Mouse (Mus musculus) heart, postnatal 0 days (tissue): ENCODE data around the gene Nynrin. TPM values are rescaled to one million over a fixed set of nuclear protein-coding genes. Genes with fewer than 3 reads are reported as not detected.

Experiments
- ATAC-seq: fragments of 200-750 bp; cut with Nextera tagmentation; 2 replicates; pipeline ENCODE4 v1.8.0; 2017; ENCODE audit warnings: low read depth, moderate number of reproducible peaks, moderate library complexity; ENCODE audit not compliant: insufficient read depth
- DNase-seq: peaks from one replicate; pipeline ENCODE4 v3.0.0-alpha.2; 2016; ENCODE audit warnings: low spot score
- H3K27ac ChIP-seq: fragments of 300-500 bp; sonication (generic); 2 replicates; pipeline ENCODE4 v1.5.1; 2014; ENCODE audit warnings: low read depth, mild to moderate bottlenecking
- H3K27me3 ChIP-seq: fragments of 300-500 bp; sonication (generic); 2 replicates; pipeline ENCODE4 v1.6.1; 2014; ENCODE audit warnings: low read length, mixed read lengths; ENCODE audit not compliant: control insufficient read depth, insufficient read depth
- H3K36me3 ChIP-seq: fragments of 300-500 bp; sonication (generic); replicated peaks from 2 replicates; pipeline ENCODE4 v1.6.1; 2014; ENCODE audit warnings: low read length, mixed read lengths; ENCODE audit not compliant: control insufficient read depth, insufficient read depth
- H3K4me1 ChIP-seq: fragments of 300-500 bp; sonication (generic); 2 replicates; pipeline ENCODE4 v1.6.1; 2014; ENCODE audit warnings: antibody characterized with exemption; ENCODE audit not compliant: control insufficient read depth, insufficient read depth
- H3K4me2 ChIP-seq: fragments of 300-500 bp; sonication (generic); 2 replicates; pipeline ENCODE4 v1.6.1; 2014; ENCODE audit warnings: low read depth, mild to moderate bottlenecking, low read length, moderate library complexity
- H3K4me3 ChIP-seq: fragments of 300-500 bp; sonication (generic); 2 replicates; pipeline ENCODE4 v1.5.1; 2014; ENCODE audit warnings: low read depth, low read length
- H3K9ac ChIP-seq: fragments of 300-500 bp; sonication (generic); replicated peaks from 2 replicates; pipeline ENCODE4 v1.6.1; 2014; ENCODE audit warnings: low read depth, low read length, mixed read lengths
- H3K9me3 ChIP-seq: fragments of 300-500 bp; sonication (generic); replicated peaks from 2 replicates; pipeline ENCODE4 v1.6.1; 2016; ENCODE audit warnings: low read length; ENCODE audit not compliant: control insufficient read depth
- CTCF ChIP-seq: IDR thresholded peaks from 2 replicates; pipeline ENCODE4 v1.5.1; 2016; ENCODE audit warnings: antibody characterized with exemption, control low read depth, low read depth
- EP300 ChIP-seq: IDR thresholded peaks from 2 replicates; pipeline ENCODE4 v1.6.1; 2016; ENCODE audit warnings: antibody characterized with exemption, low read depth
- WGBS: fragments of 180-500 bp; shearing (Covaris S2); extraction: QIAGEN DNeasy Blood & Tissue Kit; methylation state at CpG from one replicate; pipeline ENCODE4 v1.1.7; 2014; 5-methylcytosine and 5-hydroxymethylcytosine counted together
- polyA plus RNA-seq: library from polyadenylated mRNA; unstranded; fragments of >200 nt; fragmentation: Nextera tagmentation; extraction: Ambion mirVana; gene quantifications from 2 replicates; pipeline ENCODE4 v1.2.1, GENCODE M21; 2015
- total RNA-seq: library from RNA; depleted of rRNA; stranded (reverse); fragments of >200 nt; gene quantifications from 2 replicates; pipeline ENCODE4 v1.2.3, GENCODE M21; 2014; ENCODE audit warnings: low replicate concordance

Nynrin gene
- total and polyA plus RNA-seq, 2 experiments from 2014 or later: 3.9 to 27.6 TPM

DNA sequence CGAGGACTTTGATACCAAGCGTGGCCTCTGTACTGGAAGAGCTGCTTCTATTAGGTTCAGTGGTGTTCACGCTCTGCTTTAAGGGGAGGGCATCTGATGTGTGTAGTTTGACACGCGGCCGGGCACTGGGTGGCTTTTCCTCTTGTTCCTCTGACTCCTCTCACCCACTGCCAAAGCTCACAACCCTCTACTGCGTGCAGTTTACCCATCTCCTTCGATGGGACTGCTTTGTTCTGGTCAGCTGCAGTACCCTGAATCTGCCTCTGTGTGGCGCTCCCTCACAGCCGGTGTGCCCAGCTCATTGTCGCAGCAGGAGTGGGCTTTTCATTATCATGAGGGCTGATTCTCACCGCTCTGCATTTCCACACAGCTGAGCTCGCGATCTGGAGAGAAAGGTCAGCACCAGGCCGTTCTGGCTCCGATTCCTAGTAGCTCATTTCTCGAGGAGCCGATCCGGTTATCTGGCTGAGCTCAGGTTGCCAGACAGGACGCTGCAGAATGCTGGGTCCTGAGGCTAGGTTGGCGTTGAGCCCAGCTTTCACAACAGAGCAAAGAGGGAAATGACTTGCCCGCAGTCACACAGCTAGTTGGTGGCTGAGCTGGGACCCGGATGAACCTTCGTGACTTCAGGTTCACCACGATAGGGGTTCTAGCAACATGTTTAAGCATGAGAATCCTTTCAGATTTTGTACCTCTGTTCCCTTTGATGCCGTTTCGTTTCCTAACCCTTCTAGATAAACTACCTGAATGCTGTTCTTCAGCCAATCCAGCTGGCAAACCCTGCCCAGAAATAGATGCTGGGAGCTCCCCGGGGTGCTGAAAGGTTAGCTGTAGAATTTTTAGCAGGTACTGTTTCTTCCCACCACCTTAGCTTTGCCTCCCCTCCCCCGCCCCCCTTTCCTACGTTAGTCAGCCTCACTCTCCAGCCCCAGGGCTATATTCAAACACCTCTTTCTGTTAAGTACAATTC is 20.2 kb downstream of the Nynrin start:
- ATAC-seq: peak; percentile 70; the same call in 1 of the 2 replicates
- WGBS: 10% methylated on average over 30 of the region's 30 CpGs
- no peak overlapping the region for H3K9ac ChIP-seq

DNA sequence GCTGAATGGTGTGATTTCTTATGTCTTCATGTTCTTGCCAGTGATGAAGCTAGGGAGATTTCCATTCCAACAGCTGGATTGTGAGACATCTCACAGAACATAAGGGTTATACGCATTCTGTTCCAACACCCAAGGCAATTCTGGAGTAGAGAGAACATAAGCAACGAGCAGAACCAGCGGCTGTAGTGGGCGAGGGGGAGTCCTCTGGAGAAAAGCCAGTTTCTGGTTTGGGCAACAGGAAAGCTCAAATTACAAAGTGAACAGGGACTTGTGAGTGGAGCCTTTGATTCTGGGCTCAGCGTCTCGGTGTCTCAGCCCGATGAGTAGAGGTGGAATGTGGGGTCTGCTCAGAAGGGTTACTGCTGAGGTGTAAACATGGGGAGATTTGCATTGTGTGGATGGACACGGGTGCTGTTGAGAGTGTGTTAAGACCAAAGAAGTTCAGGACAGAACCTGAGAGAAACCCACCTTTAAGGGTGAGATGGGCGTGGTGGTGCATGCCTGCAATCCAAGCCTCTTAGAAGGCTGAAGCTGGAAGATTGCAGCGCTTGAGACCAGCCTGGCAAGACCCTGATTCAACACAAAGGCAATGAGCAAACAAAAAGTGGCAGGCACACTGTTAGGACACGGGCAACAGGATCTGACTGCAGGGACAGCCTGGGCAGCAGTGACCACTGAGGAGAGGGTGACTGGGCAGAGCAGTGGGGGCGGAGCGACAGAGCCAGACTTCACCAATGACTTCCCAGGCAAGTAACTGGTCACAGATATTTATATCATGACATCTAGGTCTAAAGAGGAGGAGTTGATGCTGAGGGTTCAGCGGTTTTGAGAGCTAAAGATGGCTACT is 23.9 kb downstream of the Nynrin start:
- WGBS: 10% methylated on average over 14 of the region's 14 CpGs
- TF ChIP-seq EP300 (no peak), CTCF (no peak)
- DNase-seq: no peak
- no peak for ATAC-seq
- Histone ChIP-seq H3K9ac (no peak overlapping the region), H3K27ac (no peak overlapping the region), H3K36me3 (peaks cover 1% of the 10 kb centered on the region), H3K27me3 (no peaks in the 10 kb centered on the region), H3K4me2 (no peak overlapping the region), H3K4me3 (no peak overlapping the region), H3K4me1 (no peaks in the 10 kb centered on the region; the same call in 1 of the 2 replicates), H3K9me3 (no peaks in the 10 kb centered on the region)

More for the DNA sequence above, 20.2 kb downstream of the Nynrin start:
- Histone ChIP-seq H3K9me3 (no peaks in the 10 kb centered on the region), H3K4me2 (peak overlapping the region; percentile 37), H3K27me3 (no peaks in the 10 kb centered on the region), H3K36me3 (peaks cover 37% of the 10 kb centered on the region), H3K27ac (no peak overlapping the region), H3K4me3 (no peak overlapping the region), H3K4me1 (no peaks in the 10 kb centered on the region; the same call in 1 of the 2 replicates)
- peak; percentile 68 for DNase-seq
- TF ChIP-seq EP300 (no peak), CTCF (peak; percentile 92)

DNA sequence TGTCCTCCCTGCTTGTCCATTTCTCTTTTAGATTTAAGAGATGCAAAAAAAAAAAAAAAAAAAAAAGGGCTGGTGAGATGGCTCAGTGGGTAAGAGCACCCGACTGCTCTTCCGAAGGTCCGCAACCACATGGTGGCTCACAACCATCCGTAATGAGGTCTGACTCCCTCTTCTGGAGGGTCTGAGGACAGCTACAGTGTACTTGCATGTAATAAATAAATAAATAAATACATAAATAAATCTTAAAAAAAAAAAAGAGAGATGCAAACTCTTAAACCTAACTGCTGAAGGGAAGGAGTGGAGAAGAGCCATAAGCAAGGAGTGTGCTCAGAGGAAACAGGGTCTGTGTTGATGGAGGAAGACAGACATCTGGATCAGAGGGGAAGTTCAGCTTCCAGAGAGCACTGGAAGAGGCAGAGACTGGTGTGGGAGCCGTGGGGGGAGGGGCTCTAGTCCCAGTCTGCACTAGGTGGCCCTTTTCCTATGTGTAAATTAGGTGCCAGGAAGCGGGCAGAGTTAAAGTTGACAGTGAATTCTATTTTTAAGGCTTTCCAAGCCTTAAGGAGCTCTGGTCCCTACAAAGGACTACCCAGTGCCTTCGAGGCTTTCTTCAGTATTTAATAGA is 24.6 kb downstream of the Nynrin start:
- Histone ChIP-seq H3K4me3 (no peak overlapping the region), H3K36me3 (no peaks in the 10 kb centered on the region), H3K4me2 (no peak overlapping the region), H3K9ac (no peak overlapping the region), H3K4me1 (no peaks in the 10 kb centered on the region; the same call in 1 of the 2 replicates), H3K9me3 (no peaks in the 10 kb centered on the region), H3K27me3 (no peaks in the 10 kb centered on the region), H3K27ac (no peak overlapping the region)
- TF ChIP-seq CTCF (peak; percentile 26; the same call in 1 of the 2 replicates), EP300 (no peak)
- DNase-seq (no peak), ATAC-seq (no peak)
- WGBS: 15% methylated on average over 7 of the region's 7 CpGs

DNA sequence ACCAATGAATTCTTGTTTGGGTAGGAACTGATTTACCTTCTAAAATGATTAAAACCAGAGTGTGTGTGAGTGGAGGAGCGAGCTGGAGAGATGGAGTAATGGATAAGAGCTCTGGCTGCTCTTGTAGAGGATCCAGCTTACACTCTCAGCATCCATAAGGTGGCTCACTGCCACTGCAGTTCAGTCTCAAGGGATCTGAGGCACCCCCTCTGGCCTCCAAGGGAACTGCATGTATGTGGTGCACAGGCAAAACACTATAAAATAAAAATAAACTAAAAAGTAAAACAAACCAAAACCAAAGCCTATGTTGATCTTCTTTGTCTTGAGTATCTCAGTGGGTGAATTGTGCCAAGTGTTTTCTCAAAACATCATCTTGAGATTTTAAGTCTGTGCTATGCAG is 25.8 kb downstream of the Nynrin start:
- Histone ChIP-seq H3K9ac (no peak overlapping the region), H3K4me3 (no peak overlapping the region), H3K4me1 (peaks cover 8% of the 10 kb centered on the region; the same call in 1 of the 2 replicates), H3K4me2 (no peak overlapping the region), H3K27ac (no peak overlapping the region), H3K9me3 (no peaks in the 10 kb centered on the region), H3K36me3 (no peaks in the 10 kb centered on the region), H3K27me3 (no peaks in the 10 kb centered on the region)
- WGBS: 23% methylated on average over 1 of the region's 1 CpGs
- no peak for TF ChIP-seq EP300
- TF ChIP-seq CTCF: peak; percentile 88
- DNase-seq (peak; percentile 71), ATAC-seq (no peak)

DNA sequence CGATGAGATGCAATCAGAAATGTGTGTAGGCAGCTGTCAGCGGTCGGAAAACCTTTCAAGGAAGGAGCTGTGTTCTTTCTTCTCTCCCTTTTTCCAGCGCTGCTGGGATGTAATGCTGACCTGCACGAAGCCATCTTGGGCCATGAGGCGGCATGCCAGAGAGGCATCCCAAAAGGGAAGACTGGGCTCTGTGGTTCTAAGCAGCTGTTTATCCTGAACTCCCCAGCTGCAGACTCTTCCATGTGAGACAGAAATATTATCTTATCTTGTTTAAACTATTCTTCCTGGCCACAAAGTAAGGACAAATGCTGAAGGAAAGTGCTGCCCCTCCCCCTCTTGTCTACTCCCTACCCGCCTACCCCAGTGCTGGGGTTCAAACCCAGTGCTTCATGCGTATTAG is 27.2 kb downstream of the Nynrin start:
- WGBS: 62% methylated on average over 7 of the region's 8 CpGs
- TF ChIP-seq CTCF (no peak), EP300 (no peak)
- Histone ChIP-seq H3K27me3 (no peaks in the 10 kb centered on the region), H3K9ac (no peak overlapping the region), H3K4me3 (no peak overlapping the region), H3K4me1 (peaks cover 8% of the 10 kb centered on the region; the same call in 1 of the 2 replicates), H3K27ac (no peak overlapping the region), H3K36me3 (no peaks in the 10 kb centered on the region), H3K4me2 (no peak overlapping the region), H3K9me3 (no peaks in the 10 kb centered on the region)
- ATAC-seq (no peak), DNase-seq (no peak)
